Comparison of ENCODE assay signal across 29 mouse cellular contexts in the genomic region with DNA sequence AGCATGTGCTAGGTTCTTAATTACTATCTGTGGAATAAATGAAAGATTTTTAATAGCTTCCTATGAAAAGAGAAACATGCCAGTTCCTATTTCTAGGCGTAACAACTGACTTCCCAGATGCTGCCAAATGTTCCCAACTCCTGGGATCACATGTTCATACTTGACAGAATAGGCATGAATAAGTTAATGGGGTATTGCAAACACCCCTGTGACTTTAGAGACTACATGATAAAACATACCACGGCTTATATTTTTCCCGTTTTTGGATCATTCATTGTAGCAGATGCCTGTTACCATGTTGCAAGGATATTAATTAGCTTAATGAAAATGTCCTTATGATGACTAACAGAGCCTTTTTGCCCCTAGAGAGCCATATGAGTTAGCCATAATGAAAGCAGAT. TPM values are rescaled to one million over a fixed set of nuclear protein-coding genes. Genes with fewer than 3 reads are reported as not detected.
DNase-seq lines count a peak whose midpoint lies in the region; ATAC-seq and TF ChIP-seq lines count a peak whose summit lies in the region.
"Had no signal": no experiment of that assay in that cellular context is flagged by ENCODE, and none has a peak within 500 bp of the region (broad histone marks: within the 10 kb centered on the region; RNA-seq: fewer than 3 reads in every experiment).

No protein-coding gene starts in this region.

- H3K9ac ChIP-seq in forebrain, embryonic 14.5 days (ENCODE audit: low read length): no peak overlapping the region
- H3K9ac ChIP-seq in forebrain, embryonic 12.5 days: no peak overlapping the region
- H3K9ac ChIP-seq in hindbrain, embryonic 14.5 days: no peak overlapping the region
- H3K9ac ChIP-seq in hindbrain, embryonic 16.5 days (ENCODE audit: low read depth, low read length): no peak overlapping the region
- H3K9ac ChIP-seq in neural tube, embryonic 13.5 days: no peak overlapping the region
- no peak overlapping the region for H3K9ac ChIP-seq in neural tube, embryonic 15.5 days (replicated peaks)
- H3K9ac ChIP-seq: embryonic facial prominence, embryonic 13.5 days; embryonic facial prominence, embryonic 15.5 days; forebrain, embryonic 13.5 days had no signal

- no peak overlapping the region for H3K4me2 ChIP-seq in forebrain, embryonic 14.5 days (ENCODE audit: low read length)
- no peak overlapping the region for H3K4me2 ChIP-seq in forebrain, embryonic 12.5 days
- H3K4me2 ChIP-seq in hindbrain, embryonic 14.5 days (replicated peaks): no peak overlapping the region
- H3K4me2 ChIP-seq in hindbrain, embryonic 16.5 days (ENCODE audit: low read length): no peak overlapping the region
- H3K4me2 ChIP-seq in neural tube, embryonic 13.5 days: no peak overlapping the region
- H3K4me2 ChIP-seq in neural tube, embryonic 15.5 days: no peak overlapping the region
- H3K4me2 ChIP-seq: embryonic facial prominence, embryonic 13.5 days; embryonic facial prominence, embryonic 15.5 days; forebrain, embryonic 13.5 days had no signal

- H3K36me3 ChIP-seq in forebrain, embryonic 14.5 days (ENCODE audit: control insufficient read depth, insufficient read depth, low read length): no peaks in the 10 kb centered on the region
- no peaks in the 10 kb centered on the region for H3K36me3 ChIP-seq in forebrain, embryonic 12.5 days (replicated peaks)
- H3K36me3 ChIP-seq in hindbrain, embryonic 14.5 days (replicated peaks; ENCODE audit: control insufficient read depth, insufficient read depth): no peaks in the 10 kb centered on the region
- H3K36me3 ChIP-seq in hindbrain, embryonic 16.5 days (ENCODE audit: control insufficient read depth, insufficient read depth, low read length): no peaks in the 10 kb centered on the region
- no peaks in the 10 kb centered on the region for H3K36me3 ChIP-seq in neural tube, embryonic 13.5 days
- H3K36me3 ChIP-seq in neural tube, embryonic 15.5 days: no peaks in the 10 kb centered on the region; the same call in 1 of the 2 replicates
- H3K36me3 ChIP-seq: embryonic facial prominence, embryonic 13.5 days; embryonic facial prominence, embryonic 15.5 days; G1E had no signal

- H3K4me3 ChIP-seq in forebrain, embryonic 14.5 days (ENCODE audit: low read depth, low read length): no peak overlapping the region
- H3K4me3 ChIP-seq in forebrain, embryonic 12.5 days (replicated peaks): no peak overlapping the region
- no peak overlapping the region for H3K4me3 ChIP-seq in hindbrain, embryonic 14.5 days (replicated peaks; ENCODE audit: low read length)
- no peak overlapping the region for H3K4me3 ChIP-seq in hindbrain, embryonic 16.5 days (ENCODE audit: low read length)
- no peak overlapping the region for H3K4me3 ChIP-seq in neural tube, embryonic 13.5 days
- H3K4me3 ChIP-seq in neural tube, embryonic 15.5 days (replicated peaks): no peak overlapping the region
- H3K4me3 ChIP-seq: embryonic facial prominence, embryonic 13.5 days; embryonic facial prominence, embryonic 15.5 days; erythroblast, embryonic 14.5 days; forebrain, embryonic 10.5 days; forebrain, embryonic 13.5 days had no signal

- no peaks in the 10 kb centered on the region for H3K9me3 ChIP-seq in forebrain, embryonic 14.5 days (replicated peaks; ENCODE audit: control insufficient read depth, low read length)
- no peaks in the 10 kb centered on the region for H3K9me3 ChIP-seq in forebrain, embryonic 12.5 days
- H3K9me3 ChIP-seq in hindbrain, embryonic 14.5 days (ENCODE audit: control insufficient read depth, low read length): no peaks in the 10 kb centered on the region
- H3K9me3 ChIP-seq in hindbrain, embryonic 16.5 days (ENCODE audit: control insufficient read depth, low read length): no peaks in the 10 kb centered on the region
- peaks cover 3% of the 10 kb centered on the region; the same call in 1 of the 2 replicates for H3K9me3 ChIP-seq in neural tube, embryonic 13.5 days
- H3K9me3 ChIP-seq in neural tube, embryonic 15.5 days (replicated peaks): no peaks in the 10 kb centered on the region
- H3K9me3 ChIP-seq: embryonic facial prominence, embryonic 13.5 days; embryonic facial prominence, embryonic 15.5 days; forebrain, embryonic 10.5 days; forebrain, embryonic 13.5 days; G1E had no signal

- H3K27ac ChIP-seq in forebrain, embryonic 14.5 days (ENCODE audit: low read depth, low read length): no peak overlapping the region
- no peak overlapping the region for H3K27ac ChIP-seq in forebrain, embryonic 12.5 days
- H3K27ac ChIP-seq in hindbrain, embryonic 14.5 days: no peak overlapping the region
- no peak overlapping the region for H3K27ac ChIP-seq in hindbrain, embryonic 16.5 days (ENCODE audit: low read depth, low read length)
- H3K27ac ChIP-seq in neural tube, embryonic 13.5 days (replicated peaks): no peak overlapping the region
- H3K27ac ChIP-seq in neural tube, embryonic 15.5 days (replicated peaks): no peak overlapping the region
- H3K27ac ChIP-seq: embryonic facial prominence, embryonic 13.5 days; embryonic facial prominence, embryonic 15.5 days; forebrain, embryonic 10.5 days; forebrain, embryonic 13.5 days had no signal

- ATAC-seq in forebrain, embryonic 14.5 days: no peak
- ATAC-seq in forebrain, embryonic 12.5 days (ENCODE audit: low FRiP score): no peak
- ATAC-seq in hindbrain, embryonic 14.5 days (ENCODE audit: low FRiP score): peak; percentile 55; the same call in 1 of the 2 replicates
- ATAC-seq in hindbrain, embryonic 16.5 days: no peak; the same call in 1 of the 2 replicates
- peak; percentile 73; the same call in 1 of the 2 replicates for ATAC-seq in neural tube, embryonic 13.5 days (ENCODE audit: low read depth)
- ATAC-seq in neural tube, embryonic 15.5 days (ENCODE audit: low FRiP score): no peak
- ATAC-seq: activated CD4-positive, CD25-positive, alpha-beta regulatory T cell, adult 4 months; CD4-positive, CD25-positive, alpha-beta regulatory T cell, adult 4 months; forebrain, embryonic 13.5 days; forebrain, embryonic 16.5 days; Patski had no signal

- TF ChIP-seq POLR2A in brain, embryonic 14.5 days (IDR thresholded peaks at IDR 0.05; ENCODE audit: borderline replicate concordance, extremely low read depth, insufficient read depth, insufficient read length, poor library complexity, severe bottlenecking): no peak

- 77% methylated on average over 3 of the region's 3 CpGs for WGBS in forebrain, embryonic 14.5 days
- WGBS in forebrain, embryonic 12.5 days: 85% methylated on average over 3 of the region's 3 CpGs
- WGBS in hindbrain, embryonic 14.5 days: 53% methylated on average over 3 of the region's 3 CpGs
- 64% methylated on average over 3 of the region's 3 CpGs for WGBS in hindbrain, embryonic 16.5 days
- 53% methylated on average over 3 of the region's 3 CpGs for WGBS in neural tube, embryonic 13.5 days
- WGBS in neural tube, embryonic 15.5 days: 42% methylated on average over 3 of the region's 3 CpGs

- peak; percentile 15 for DNase-seq in forebrain, embryonic 14.5 days (ENCODE audit: low spot score)
- no peak for DNase-seq in hindbrain, embryonic 14.5 days (ENCODE audit: low spot score)
- DNase-seq in brain, embryonic 14.5 days (ENCODE audit: low read depth): peak; percentile 23
- DNase-seq: adrenal gland, adult 8-10 months; adrenal gland, postnatal 14 days; adrenal gland, postnatal 36 days; B cell, adult 2 months; cerebellum, adult 11 months; cerebellum, adult 18-20 months; cerebellum, adult 8-10 months; cerebellum, adult 9-11 months; cerebellum, postnatal 14 days; cerebellum, postnatal 36 days; embryo, embryonic 11 days had no signal

- no peak for TF ChIP-seq CTCF in brain, embryonic 14.5 days (IDR thresholded peaks at IDR 0.05; ENCODE audit: borderline replicate concordance, extremely low read depth, insufficient read depth, insufficient read length)

- no peaks in the 10 kb centered on the region for H3K27me3 ChIP-seq in forebrain, embryonic 14.5 days (replicated peaks; ENCODE audit: control insufficient read depth, insufficient read depth, low read length)
- H3K27me3 ChIP-seq in forebrain, embryonic 12.5 days: no peaks in the 10 kb centered on the region
- no peaks in the 10 kb centered on the region for H3K27me3 ChIP-seq in hindbrain, embryonic 14.5 days (ENCODE audit: control insufficient read depth, insufficient read depth, low read length)
- H3K27me3 ChIP-seq in hindbrain, embryonic 16.5 days (replicated peaks; ENCODE audit: control insufficient read depth, insufficient read depth, low read length): no peaks in the 10 kb centered on the region
- no peaks in the 10 kb centered on the region for H3K27me3 ChIP-seq in neural tube, embryonic 13.5 days
- no peaks in the 10 kb centered on the region for H3K27me3 ChIP-seq in neural tube, embryonic 15.5 days (replicated peaks)
- H3K27me3 ChIP-seq: CH12.LX; embryonic facial prominence, embryonic 13.5 days; embryonic facial prominence, embryonic 15.5 days; forebrain, embryonic 13.5 days; Patski had no signal

- H3K4me1 ChIP-seq in forebrain, embryonic 14.5 days (ENCODE audit: control insufficient read depth, insufficient read depth, low read length): no peaks in the 10 kb centered on the region
- no peaks in the 10 kb centered on the region for H3K4me1 ChIP-seq in forebrain, embryonic 12.5 days
- no peaks in the 10 kb centered on the region for H3K4me1 ChIP-seq in hindbrain, embryonic 14.5 days (replicated peaks; ENCODE audit: control insufficient read depth, insufficient read depth, low read length)
- no peaks in the 10 kb centered on the region for H3K4me1 ChIP-seq in hindbrain, embryonic 16.5 days (ENCODE audit: control insufficient read depth, insufficient read depth, low read depth, low read length)
- H3K4me1 ChIP-seq in neural tube, embryonic 13.5 days (replicated peaks): no peaks in the 10 kb centered on the region
- H3K4me1 ChIP-seq in neural tube, embryonic 15.5 days: no peaks in the 10 kb centered on the region
- H3K4me1 ChIP-seq: embryonic facial prominence, embryonic 13.5 days; embryonic facial prominence, embryonic 15.5 days; forebrain, embryonic 10.5 days; forebrain, embryonic 13.5 days had no signal

RNA-seq across cellular contexts. Expression of a gene that starts 36.5 kb away (rescaled TPM):
- 12.7 and 14.7 TPM in 2 replicates for polyA plus RNA-seq in forebrain, embryonic 14.5 days (2014; fragmentation: Nextera tagmentation; extraction: Ambion mirVana)
- 28.5 and 29.2 TPM in 2 replicates for polyA plus RNA-seq in forebrain, embryonic 12.5 days (2016; fragmentation: Nextera tagmentation; extraction: Ambion mirVana)
- 11.0 and 13.3 TPM in 2 replicates for polyA plus RNA-seq in hindbrain, embryonic 14.5 days (2014; fragmentation: Nextera tagmentation; extraction: Ambion mirVana)
- 7.2 and 10.6 TPM in 2 replicates for polyA plus RNA-seq in hindbrain, embryonic 16.5 days (2015; fragmentation: Nextera tagmentation; extraction: Ambion mirVana)
- 9.8 and 10.6 TPM in 2 replicates for polyA plus RNA-seq in neural tube, embryonic 13.5 days (2015; fragmentation: Nextera tagmentation; extraction: Ambion mirVana)
- polyA plus RNA-seq in neural tube, embryonic 15.5 days (2015; fragmentation: Nextera tagmentation; extraction: Ambion mirVana): 8.7 and 12.6 TPM in 2 replicates
- polyA plus RNA-seq in brain, embryonic 14.5 days (2012; rRNA removed): 16.1 and 16.2 TPM in 2 replicates

Comparison
In these comparisons a context has a peak if more than half of its experiments do, and no peak if none do; other contexts are left out.
1. ATAC-seq: peak in hindbrain, embryonic 14.5 days (single experiment) and neural tube, embryonic 13.5 days (single experiment); none in forebrain, embryonic 14.5 days (single experiment), forebrain, embryonic 12.5 days (single experiment), hindbrain, embryonic 16.5 days (single experiment) and neural tube, embryonic 15.5 days (single experiment).